Mouse (Mus musculus) forebrain, embryonic 14.5 days (tissue): ENCODE data around the gene Npm1. TPM values are rescaled to one million over a fixed set of nuclear protein-coding genes. Genes with fewer than 3 reads are reported as not detected.

Experiments
- ATAC-seq: fragments of 200-750 bp; cut with Nextera tagmentation; 2 replicates; pipeline ENCODE4 v1.8.0; 2017; ENCODE audit warnings: mild to moderate bottlenecking, moderate library complexity
- DNase-seq: peaks from one replicate; pipeline ENCODE4 v3.0.0-alpha.2; 2015; ENCODE audit warnings: low spot score
- H3K27ac ChIP-seq: fragments of 300-500 bp; sonication (generic); 2 replicates; pipeline ENCODE4 v1.5.1; 2014; ENCODE audit warnings: low read depth, mild to moderate bottlenecking, control low read depth, low read length, moderate library complexity
- H3K27me3 ChIP-seq: fragments of 300-500 bp; sonication (generic); replicated peaks from 2 replicates; pipeline ENCODE4 v1.6.1; 2014; ENCODE audit warnings: low read length, control low read depth, mixed read lengths; ENCODE audit not compliant: control insufficient read depth, insufficient read depth
- H3K36me3 ChIP-seq: fragments of 300-500 bp; sonication (generic); 2 replicates; pipeline ENCODE4 v1.6.1; 2014; ENCODE audit warnings: low read length, control low read depth; ENCODE audit not compliant: control insufficient read depth, insufficient read depth
- H3K4me1 ChIP-seq: fragments of 300-500 bp; sonication (generic); 2 replicates; pipeline ENCODE4 v1.6.1; 2014; ENCODE audit warnings: antibody characterized with exemption, low read length, control low read depth; ENCODE audit not compliant: control insufficient read depth, insufficient read depth
- H3K4me2 ChIP-seq: fragments of 300-500 bp; sonication (generic); 2 replicates; pipeline ENCODE4 v1.6.1; 2014; ENCODE audit warnings: mild to moderate bottlenecking, control low read depth, low read length
- H3K4me3 ChIP-seq: fragments of 300-500 bp; sonication (generic); 2 replicates; pipeline ENCODE4 v1.5.1; 2014; ENCODE audit warnings: low read depth, low read length, control low read depth
- H3K9ac ChIP-seq: fragments of 300-500 bp; sonication (generic); 2 replicates; pipeline ENCODE4 v1.6.1; 2014; ENCODE audit warnings: mild to moderate bottlenecking, low read length, control low read depth, moderate library complexity
- H3K9me3 ChIP-seq: fragments of 300-500 bp; sonication (generic); replicated peaks from 2 replicates; pipeline ENCODE4 v1.6.1; 2016; ENCODE audit warnings: low read length, control low read depth, mixed read lengths; ENCODE audit not compliant: control insufficient read depth
- WGBS: fragments of 180-500 bp; shearing (Covaris S2); extraction: QIAGEN DNeasy Blood & Tissue Kit; methylation state at CpG from one replicate; pipeline ENCODE4 v1.1.7; 2014; 5-methylcytosine and 5-hydroxymethylcytosine counted together
- polyA plus RNA-seq: library from polyadenylated mRNA; unstranded; fragments of >200 nt; fragmentation: Nextera tagmentation; extraction: Ambion mirVana; gene quantifications from 2 replicates; pipeline ENCODE4 v1.2.1, GENCODE M21; 2014

Gene Npm1
- polyA plus RNA-seq, 1 experiment from 2014 or later = 646 TPM

- no peak overlapping the region for H3K4me2 ChIP-seq
- H3K4me3 ChIP-seq = no peak overlapping the region
- H3K36me3 ChIP-seq = peaks cover 59% of the 10 kb centered on the region
- DNase-seq (no peak), ATAC-seq (no peak)
- no peaks in the 10 kb centered on the region for H3K27me3 ChIP-seq
- WGBS = 72% methylated on average over 3 of the region's 3 CpGs
- peaks cover 4% of the 10 kb centered on the region; the same call in 1 of the 2 replicates for H3K4me1 ChIP-seq
- H3K9ac ChIP-seq = no peak overlapping the region
- no peak overlapping the region for H3K27ac ChIP-seq
- H3K9me3 ChIP-seq = no peaks in the 10 kb centered on the region
Measured at GRCm38 (mm10) chr11:33151128-33151779, 11.8 kb downstream of the Npm1 start.

GRCm38 (mm10) chr11:33150364-33150763 lies 12.6 kb downstream of the Npm1 start:
- Histone ChIP-seq H3K4me1 (peaks cover 10% of the 10 kb centered on the region), H3K36me3 (peaks cover 53% of the 10 kb centered on the region), H3K4me3 (no peak overlapping the region), H3K27me3 (0 out of 2 replicates have a peak, but pooled peaks cover 4% of the 10 kb centered on the region), H3K9me3 (no peaks in the 10 kb centered on the region), H3K27ac (no peak overlapping the region), H3K9ac (no peak overlapping the region), H3K4me2 (no peak overlapping the region)
- ATAC-seq = no peak
- DNase-seq = no peak

- Histone ChIP-seq H3K4me2 (no peak overlapping the region), H3K27ac (no peak overlapping the region), H3K36me3 (peaks cover 47% of the 10 kb centered on the region), H3K9ac (no peak overlapping the region), H3K4me3 (no peak overlapping the region), H3K9me3 (no peaks in the 10 kb centered on the region), H3K4me1 (peaks cover 14% of the 10 kb centered on the region), H3K27me3 (0 out of 2 replicates have a peak, but pooled peaks cover 8% of the 10 kb centered on the region)
- DNase-seq (no peak), ATAC-seq (no peak)
Measured at GRCm38 (mm10) chr11:33149453-33149852, 13.6 kb downstream of the Npm1 start.

GRCm38 (mm10) chr11:33149088-33149436 lies 13.9 kb downstream of the Npm1 start:
- H3K27me3 ChIP-seq = 0 out of 2 replicates have a peak, but pooled peaks cover 10% of the 10 kb centered on the region
- no peak overlapping the region for H3K27ac ChIP-seq
- H3K4me2 ChIP-seq = no peak overlapping the region
- H3K4me3 ChIP-seq = no peak overlapping the region
- H3K9me3 ChIP-seq = no peaks in the 10 kb centered on the region
- peaks cover 15% of the 10 kb centered on the region for H3K4me1 ChIP-seq
- ATAC-seq = no peak
- no peak overlapping the region for H3K9ac ChIP-seq
- peaks cover 43% of the 10 kb centered on the region for H3K36me3 ChIP-seq
- DNase-seq = no peak
- 33% methylated on average over 3 of the region's 3 CpGs for WGBS

GRCm38 (mm10) chr11:33148338-33149087 lies 14.5 kb downstream of the Npm1 start:
- WGBS = 7% methylated on average over 23 of the region's 23 CpGs
- H3K27ac ChIP-seq = no peak overlapping the region

GRCm38 (mm10) chr11:33147572-33148337 lies 15.3 kb downstream of the Npm1 start:
- ATAC-seq = peak; percentile 60
- Histone ChIP-seq H3K9me3 (no peaks in the 10 kb centered on the region), H3K4me3 (peak overlapping the region; percentile 62), H3K4me2 (peak overlapping the region; percentile 89), H3K9ac (peak overlapping the region; percentile 73), H3K4me1 (peaks cover 16% of the 10 kb centered on the region), H3K27me3 (0 out of 2 replicates have a peak, but pooled peaks cover 12% of the 10 kb centered on the region), H3K27ac (peak overlapping the region; percentile 63), H3K36me3 (peaks cover 31% of the 10 kb centered on the region)
- peak; percentile 53 for DNase-seq
- WGBS = under 1% methylated on average over 53 of the region's 85 CpGs

More at GRCm38 (mm10) chr11:33148338-33149087, 14.5 kb downstream of the Npm1 start:
- ATAC-seq = peak; percentile 60
- peaks cover 38% of the 10 kb centered on the region for H3K36me3 ChIP-seq
- peaks cover 16% of the 10 kb centered on the region for H3K4me1 ChIP-seq
- H3K9ac ChIP-seq = peak overlapping the region; percentile 73
- H3K4me3 ChIP-seq = peak overlapping the region; percentile 62
- peak overlapping the region; percentile 89 for H3K4me2 ChIP-seq
- 0 out of 2 replicates have a peak, but pooled peaks cover 12% of the 10 kb centered on the region for H3K27me3 ChIP-seq
- DNase-seq = peak; percentile 93
- H3K9me3 ChIP-seq = no peaks in the 10 kb centered on the region

GRCm38 (mm10) chr11:33147171-33147571 lies 15.8 kb downstream of the Npm1 start, which contains the start of gene Fgf18:
TSS of gene Fgf18 (minus strand) at chr11:33147400.
- Histone ChIP-seq H3K36me3 (peaks cover 31% of the 10 kb centered on the region), H3K9me3 (no peaks in the 10 kb centered on the region), H3K27me3 (0 out of 2 replicates have a peak, but pooled peaks cover 12% of the 10 kb centered on the region), H3K4me2 (peak within 1 kb of the TSS; percentile 89), H3K4me3 (peak within 1 kb of the TSS; percentile 62), H3K27ac (peak within 1 kb of the TSS; percentile 63), H3K9ac (peak within 1 kb of the TSS; percentile 73), H3K4me1 (peaks cover 16% of the 10 kb centered on the region)
- ATAC-seq (peak; percentile 55), DNase-seq (peak; percentile 68)
- 1% methylated on average over 28 of the region's 53 CpGs for WGBS

GRCm38 (mm10) chr11:33146651-33147131 lies 16.3 kb downstream of the Npm1 start:
- Histone ChIP-seq H3K4me1 (peaks cover 16% of the 10 kb centered on the region), H3K27ac (peak overlapping the region; percentile 63; the same call in 1 of the 2 replicates), H3K36me3 (peaks cover 26% of the 10 kb centered on the region), H3K9me3 (no peaks in the 10 kb centered on the region), H3K4me2 (peak overlapping the region; percentile 89), H3K9ac (peak overlapping the region; percentile 73), H3K4me3 (peak overlapping the region; percentile 62), H3K27me3 (0 out of 2 replicates have a peak, but pooled peaks cover 12% of the 10 kb centered on the region)
- ATAC-seq = 0 out of 2 replicates have a peak, but pooled peaks have one; percentile 8
- peak; percentile 46 for DNase-seq
- WGBS = under 1% methylated on average over 30 of the region's 30 CpGs
